Mouse (Mus musculus) lung, adult 2 months (tissue): ENCODE measurements at regions not wholly inside any gene's neighbourhood (a gene's known extent, or its start where the extent isn't known, plus 50 kb on each side); places are given as distances from the start of the nearest gene placed in this dataset.

Experiments
- DNase-seq: peaks from one replicate; pipeline ENCODE4 v3.0.0; 2022
- H3K4me1 ChIP-seq: fragments of 200-500 bp; 2 replicates; pipeline ENCODE4 v1.6.1; 2011; ENCODE audit warnings: low read length; ENCODE audit not compliant: control insufficient read depth, insufficient read depth
- H3K4me3 ChIP-seq: fragments of 200-500 bp; replicated peaks from 2 replicates; pipeline ENCODE3; 2011; ENCODE audit warnings: low read depth, mild to moderate bottlenecking, control low read depth, low read length; ENCODE audit errors: extremely low read depth
- CTCF ChIP-seq: fragments of 200-500 bp; IDR thresholded peaks from 2 replicates; pipeline ENCODE4 v1.5.1; 2011; ENCODE audit warnings: mild to moderate bottlenecking, low read length, control low read depth; ENCODE audit not compliant: insufficient read depth
- POLR2A ChIP-seq: fragments of 200-500 bp; IDR thresholded peaks from 2 replicates; pipeline ENCODE4 v1.6.1; 2011; ENCODE audit warnings: low read depth, mild to moderate bottlenecking, control low read depth, low read length, borderline replicate concordance; ENCODE audit errors: extremely low read depth
- WGBS: fragments of 180-500 bp; shearing (Covaris S2); methylation state at CpG from one replicate; pipeline ENCODE4 v1.1.7; 2018; 5-methylcytosine and 5-hydroxymethylcytosine counted together

GRCm38 (mm10) chr2:115514831-115515428 lies 66.6 kb upstream of the BC052040 start:
- DNase-seq = no peak

GRCm38 (mm10) chr2:115515470-115515869 lies 66.0 kb upstream of the BC052040 start:
- TF ChIP-seq POLR2A (no peak), CTCF (no peak)
- 81% methylated on average over 6 of the region's 6 CpGs for WGBS
- Histone ChIP-seq H3K4me1 (peaks cover 3% of the 10 kb centered on the region; the same call in 1 of the 2 replicates), H3K4me3 (no peak overlapping the region)
- no peak for DNase-seq

More at GRCm38 (mm10) chr2:115514831-115515428, 66.6 kb upstream of the BC052040 start:
- H3K4me1 ChIP-seq = peaks cover 3% of the 10 kb centered on the region; the same call in 1 of the 2 replicates
- TF ChIP-seq CTCF (peak; percentile 22; the same call in 1 of the 2 replicates), POLR2A (no peak)
- 17% methylated on average over 9 of the region's 9 CpGs for WGBS
- no peak overlapping the region for H3K4me3 ChIP-seq

- DNase-seq = no peak
- no peak overlapping the region for H3K4me3 ChIP-seq
- WGBS = 41% methylated on average over 2 of the region's 2 CpGs
- H3K4me1 ChIP-seq = peaks cover 3% of the 10 kb centered on the region; the same call in 1 of the 2 replicates
- no peak for TF ChIP-seq POLR2A
- TF ChIP-seq CTCF = no peak
Observed at GRCm38 (mm10) chr2:115516824-115517223, 64.7 kb upstream of the BC052040 start.

GRCm38 (mm10) chr2:115519974-115520373 lies 61.5 kb upstream of the BC052040 start:
- Histone ChIP-seq H3K4me3 (no peak overlapping the region), H3K4me1 (no peaks in the 10 kb centered on the region)
- TF ChIP-seq CTCF (no peak), POLR2A (no peak)
- 64% methylated on average over 5 of the region's 5 CpGs for WGBS
- DNase-seq = no peak

GRCm38 (mm10) chr2:115520413-115521139 lies 60.9 kb upstream of the BC052040 start:
- Histone ChIP-seq H3K4me3 (no peak overlapping the region), H3K4me1 (no peaks in the 10 kb centered on the region)
- WGBS = 51% methylated on average over 10 of the region's 10 CpGs
- no peak for DNase-seq
- no peak for TF ChIP-seq POLR2A
- no peak for TF ChIP-seq CTCF

GRCm38 (mm10) chr2:115529878-115530277 lies 51.6 kb upstream of the BC052040 start:
- TF ChIP-seq POLR2A = no peak
- no peak for TF ChIP-seq CTCF
- Histone ChIP-seq H3K4me1 (no peaks in the 10 kb centered on the region), H3K4me3 (no peak overlapping the region)
- DNase-seq = no peak
- WGBS = 87% methylated on average over 2 of the region's 2 CpGs
